Comparison of ENCODE assay signal across 22 mouse cellular contexts in the genomic region with DNA sequence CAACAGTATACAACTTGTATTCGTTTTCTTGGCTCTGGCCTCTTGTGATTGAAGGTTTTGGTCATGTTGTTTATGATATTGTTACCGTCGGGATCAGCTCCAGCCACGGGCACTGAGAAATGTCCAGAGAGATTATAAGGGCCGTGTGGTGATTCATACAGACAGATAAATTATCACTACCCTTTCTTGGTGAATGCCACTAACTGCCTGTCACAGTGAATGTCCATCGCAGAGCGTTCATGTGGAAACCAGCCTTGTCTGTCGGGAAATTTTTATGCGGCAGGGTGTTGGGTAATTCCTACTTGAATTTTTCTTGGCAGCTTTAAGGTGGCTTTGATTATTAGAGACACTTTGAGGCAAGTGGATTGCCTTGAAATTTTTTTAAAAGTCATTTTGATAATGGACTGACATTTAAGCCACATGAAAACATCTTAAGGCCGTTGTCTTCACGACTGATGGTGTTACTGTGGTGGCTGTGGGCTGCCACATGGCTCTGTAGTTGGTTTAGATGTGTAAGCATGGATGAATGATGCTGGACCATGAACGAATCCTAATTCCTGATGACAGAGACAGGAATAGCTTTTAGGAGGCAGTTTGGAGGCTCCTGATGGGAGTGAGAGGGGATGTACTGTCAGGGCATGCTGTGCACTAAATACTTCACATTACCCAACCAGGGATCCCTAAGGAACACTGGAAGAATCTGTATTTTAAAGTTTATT. TPM values are rescaled to one million over a fixed set of nuclear protein-coding genes. Genes with fewer than 3 reads are reported as not detected.
DNase-seq lines count a peak whose midpoint lies in the region; ATAC-seq and TF ChIP-seq lines count a peak whose summit lies in the region.
"Had no signal": no experiment of that assay in that cellular context is flagged by ENCODE, and none has a peak within 500 bp of the region (broad histone marks: within the 10 kb centered on the region; RNA-seq: fewer than 3 reads in every experiment).

No protein-coding gene starts in this region.

- no peaks in the 10 kb centered on the region for H3K36me3 ChIP-seq in hindbrain, postnatal 0 days (ENCODE audit: insufficient read depth, low read length)
- peaks cover 7% of the 10 kb centered on the region; the same call in 1 of the 2 replicates for H3K36me3 ChIP-seq in hindbrain, embryonic 12.5 days
- no peaks in the 10 kb centered on the region for H3K36me3 ChIP-seq in neural tube, embryonic 13.5 days
- H3K36me3 ChIP-seq: embryonic facial prominence, embryonic 13.5 days; heart, embryonic 15.5 days; limb, embryonic 13.5 days had no signal

- H3K27ac ChIP-seq in hindbrain, postnatal 0 days: no peak overlapping the region
- no peak overlapping the region for H3K27ac ChIP-seq in hindbrain, embryonic 12.5 days
- 0 out of 2 replicates have a peak overlapping the region, but pooled peaks have one; percentile 10 for H3K27ac ChIP-seq in neural tube, embryonic 13.5 days (replicated peaks)
- H3K27ac ChIP-seq: embryonic facial prominence, embryonic 13.5 days; forebrain, embryonic 15.5 days; heart, adult 2 months; heart, embryonic 15.5 days; kidney, postnatal 0 days; limb, embryonic 13.5 days; liver, embryonic 14.5 days had no signal

- TF ChIP-seq CTCF in hindbrain, postnatal 0 days (IDR thresholded peaks at IDR 0.05; ENCODE audit: low read depth): no peak

- DNase-seq in cerebellum, postnatal 10 days: peak; percentile 71 to 75
- DNase-seq in cerebellum, adult 9-10 months: no peak
- peak; percentile 65 for DNase-seq in hindbrain, postnatal 0 days (ENCODE audit: low spot score)
- DNase-seq in neural tube, embryonic 10.5 days (ENCODE audit: extremely low spot score, low spot score): no peak
- DNase-seq in spleen, adult 12 weeks (ENCODE audit: low spot score): no peak
- DNase-seq: B cell, adult 2 months; cerebellum, adult 8-10 months; gastrocnemius, postnatal 14 days; heart, adult 2 months; heart, postnatal 4 days; lung, postnatal 10 days; thymus, adult 2 months had no signal

- H3K9me3 ChIP-seq in hindbrain, postnatal 0 days (ENCODE audit: low read length): no peaks in the 10 kb centered on the region
- peaks cover 4% of the 10 kb centered on the region; the same call in 1 of the 2 replicates for H3K9me3 ChIP-seq in hindbrain, embryonic 12.5 days (replicated peaks)
- no peaks in the 10 kb centered on the region for H3K9me3 ChIP-seq in neural tube, embryonic 13.5 days
- H3K9me3 ChIP-seq: embryonic facial prominence, embryonic 13.5 days; forebrain, embryonic 15.5 days; limb, embryonic 13.5 days had no signal

- no peak overlapping the region for H3K4me2 ChIP-seq in hindbrain, postnatal 0 days (ENCODE audit: low read depth, low read length)
- H3K4me2 ChIP-seq in hindbrain, embryonic 12.5 days (replicated peaks): no peak overlapping the region
- no peak overlapping the region for H3K4me2 ChIP-seq in neural tube, embryonic 13.5 days
- H3K4me2 ChIP-seq: embryonic facial prominence, embryonic 13.5 days; forebrain, embryonic 15.5 days; heart, embryonic 15.5 days; limb, embryonic 13.5 days had no signal

- no peaks in the 10 kb centered on the region for H3K27me3 ChIP-seq in hindbrain, postnatal 0 days (ENCODE audit: insufficient read depth, low read length)
- H3K27me3 ChIP-seq in hindbrain, embryonic 12.5 days: no peaks in the 10 kb centered on the region
- no peaks in the 10 kb centered on the region for H3K27me3 ChIP-seq in neural tube, embryonic 13.5 days
- H3K27me3 ChIP-seq: embryonic facial prominence, embryonic 13.5 days; forebrain, embryonic 15.5 days; heart, embryonic 15.5 days; limb, embryonic 13.5 days; megakaryocyte, embryonic 14.5 days had no signal

- WGBS in hindbrain, postnatal 0 days: 52% methylated on average over 12 of the region's 12 CpGs
- 76% methylated on average over 12 of the region's 12 CpGs for WGBS in hindbrain, embryonic 12.5 days
- WGBS in neural tube, embryonic 13.5 days: 56% methylated on average over 12 of the region's 12 CpGs

- peaks cover 3% of the 10 kb centered on the region; the same call in 1 of the 2 replicates for H3K4me1 ChIP-seq in hindbrain, postnatal 0 days (ENCODE audit: insufficient read depth, low read length)
- peaks cover 9% of the 10 kb centered on the region; the same call in 1 of the 2 replicates for H3K4me1 ChIP-seq in hindbrain, embryonic 12.5 days
- peaks cover 25% of the 10 kb centered on the region for H3K4me1 ChIP-seq in neural tube, embryonic 13.5 days (replicated peaks)
- H3K4me1 ChIP-seq: forebrain, embryonic 15.5 days; heart, embryonic 15.5 days had no signal

- no peak overlapping the region for H3K4me3 ChIP-seq in hindbrain, postnatal 0 days (ENCODE audit: low read length)
- H3K4me3 ChIP-seq in hindbrain, embryonic 12.5 days: no peak overlapping the region
- H3K4me3 ChIP-seq in neural tube, embryonic 13.5 days: no peak overlapping the region
- H3K4me3 ChIP-seq: embryonic facial prominence, embryonic 13.5 days; forebrain, embryonic 15.5 days; heart, adult 2 months; heart, embryonic 15.5 days; limb, embryonic 13.5 days; megakaryocyte, embryonic 14.5 days had no signal

- H3K9ac ChIP-seq in hindbrain, postnatal 0 days (replicated peaks; ENCODE audit: low read length): no peak overlapping the region
- H3K9ac ChIP-seq in hindbrain, embryonic 12.5 days: no peak overlapping the region
- H3K9ac ChIP-seq in neural tube, embryonic 13.5 days: no peak overlapping the region
- H3K9ac ChIP-seq: embryonic facial prominence, embryonic 13.5 days; forebrain, embryonic 15.5 days; heart, embryonic 15.5 days; limb, embryonic 13.5 days; liver, embryonic 14.5 days had no signal

- peak; percentile 56 for ATAC-seq in hindbrain, postnatal 0 days
- no peak for ATAC-seq in hindbrain, embryonic 12.5 days (ENCODE audit: low FRiP score)
- no peak for ATAC-seq in neural tube, embryonic 13.5 days (ENCODE audit: low read depth)
- ATAC-seq: forebrain, embryonic 15.5 days; intestine, embryonic 16.5 days had no signal

RNA-seq across cellular contexts. Expression of a gene that starts 35.6 kb away (rescaled TPM):
- total RNA-seq in hindbrain, postnatal 0 days (2014; rRNA removed): 55.3 and 66.4 TPM in 2 replicates
- polyA plus RNA-seq in hindbrain, postnatal 0 days (2015; fragmentation: Nextera tagmentation; extraction: Ambion mirVana): 52.5 and 56.4 TPM in 2 replicates
- 81.2 and 81.5 TPM in 2 replicates for polyA plus RNA-seq in hindbrain, embryonic 12.5 days (2016; fragmentation: Nextera tagmentation; extraction: Ambion mirVana)
- polyA plus RNA-seq in neural tube, embryonic 13.5 days (2015; fragmentation: Nextera tagmentation; extraction: Ambion mirVana): 58.5 and 62.3 TPM in 2 replicates

Comparison
In these comparisons a context has a peak if more than half of its experiments do, and no peak if none do; other contexts are left out.
1. DNase-seq: peak in cerebellum, postnatal 10 days (2 of 2) and hindbrain, postnatal 0 days (single experiment); none in cerebellum, adult 9-10 months (single experiment), neural tube, embryonic 10.5 days (single experiment) and spleen, adult 12 weeks (single experiment).